Comparison of ENCODE assay signal across 7 mouse cellular contexts in the genomic region with DNA sequence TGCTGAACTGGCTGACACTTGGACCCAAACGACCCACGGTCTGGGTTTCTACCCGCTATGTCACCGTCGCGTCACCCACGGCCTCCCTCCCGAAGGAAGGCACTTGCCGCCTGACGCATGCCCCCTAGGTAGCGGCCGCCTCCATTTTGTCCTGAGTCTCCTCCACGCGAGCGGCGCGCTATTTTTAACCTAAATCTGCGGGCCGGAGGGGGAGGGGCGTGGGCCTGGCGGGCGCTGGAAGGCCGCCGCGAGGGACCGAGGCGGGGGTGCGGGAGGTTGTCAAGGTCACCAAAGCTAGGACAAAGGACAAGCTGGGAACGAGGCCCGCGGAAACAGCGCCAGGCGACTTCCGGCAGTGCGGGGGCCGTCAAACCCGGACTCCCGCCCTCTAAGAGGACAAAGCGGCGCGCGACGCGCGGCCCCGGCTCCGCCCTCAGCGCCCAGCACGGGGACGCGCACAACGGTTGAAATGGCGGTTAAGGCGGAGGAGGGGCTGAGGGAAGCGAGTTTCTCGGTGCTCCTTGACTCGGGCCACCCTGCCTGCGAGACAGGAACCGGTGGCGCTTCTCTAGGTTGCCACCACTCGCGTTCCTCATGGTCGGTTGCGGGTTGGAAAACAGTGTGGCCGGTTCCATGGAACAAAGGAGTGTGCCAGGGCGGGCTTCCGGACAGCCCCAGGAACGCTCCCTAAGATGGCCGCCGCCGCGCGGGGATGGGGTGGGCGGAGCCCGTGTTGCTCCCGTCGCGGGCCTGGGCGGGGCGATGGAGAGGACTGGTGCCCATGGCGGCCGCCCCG. TPM values are rescaled to one million over a fixed set of nuclear protein-coding genes. Genes with fewer than 3 reads are reported as not detected.
DNase-seq lines count a peak whose midpoint lies in the region; ATAC-seq lines count a peak whose summit lies in the region.

A gene (plus strand): TSS at position 742 of the 796 bp plus-strand sequence.

- ATAC-seq in granulocyte monocyte progenitor cell, adult 5-6 weeks (replicated peaks; ENCODE audit: poor library complexity, severe bottlenecking): peak; percentile 58
- peak; percentile 96 for ATAC-seq in limb, embryonic 11.5 days (ENCODE audit: insufficient number of reproducible peaks, low FRiP score, low TSS enrichment, low read depth)
- ATAC-seq in midbrain, embryonic 14.5 days (ENCODE audit: low FRiP score, low TSS enrichment): peak; percentile 96

- under 1% methylated on average over 83 of the region's 83 CpGs for WGBS in embryonic facial prominence, embryonic 10.5 days
- under 1% methylated on average over 82 of the region's 83 CpGs for WGBS in limb, embryonic 11.5 days
- under 1% methylated on average over 83 of the region's 83 CpGs for WGBS in midbrain, embryonic 14.5 days

- peak within 1 kb of the TSS; percentile 97 for H3K9ac ChIP-seq in limb, embryonic 11.5 days (ENCODE audit: low read length)
- peak within 1 kb of the TSS; percentile 94 for H3K9ac ChIP-seq in midbrain, embryonic 14.5 days (replicated peaks; ENCODE audit: low read length)

- H3K4me2 ChIP-seq in limb, embryonic 11.5 days (ENCODE audit: low read depth, severe bottlenecking): peak within 1 kb of the TSS; percentile 57
- H3K4me2 ChIP-seq in midbrain, embryonic 14.5 days (ENCODE audit: low read length): peak within 1 kb of the TSS; percentile 94

- peaks cover 34% of the 10 kb centered on the region for H3K4me1 ChIP-seq in embryonic facial prominence, embryonic 10.5 days
- H3K4me1 ChIP-seq in limb, embryonic 11.5 days (ENCODE audit: control insufficient read depth, insufficient read depth, low read length): peaks cover 7% of the 10 kb centered on the region; the same call in 1 of the 2 replicates
- peaks cover 32% of the 10 kb centered on the region for H3K4me1 ChIP-seq in midbrain, embryonic 14.5 days (ENCODE audit: control insufficient read depth, insufficient read depth, low read length)

- DNase-seq in adrenal gland, postnatal 10 days: peak; percentile 98
- DNase-seq in embryonic facial prominence, embryonic 10.5 days (ENCODE audit: low spot score): peak; percentile 97
- peak; percentile 99 for DNase-seq in kidney, adult 18-20 months
- DNase-seq in limb, embryonic 11.5 days (ENCODE audit: low spot score): peak; percentile 97
- peak; percentile 98 for DNase-seq in midbrain, embryonic 14.5 days
- DNase-seq in spleen, adult 18-20 months: peak; percentile 94 to 97

- peak within 1 kb of the TSS; percentile 71 for H3K4me3 ChIP-seq in embryonic facial prominence, embryonic 10.5 days
- H3K4me3 ChIP-seq in limb, embryonic 11.5 days (ENCODE audit: low read depth, low read length): peak within 1 kb of the TSS; percentile 45
- peak within 1 kb of the TSS; percentile 69 for H3K4me3 ChIP-seq in midbrain, embryonic 14.5 days (replicated peaks; ENCODE audit: low read depth, low read length)

- H3K27ac ChIP-seq in embryonic facial prominence, embryonic 10.5 days (replicated peaks): peak within 1 kb of the TSS; percentile 99
- H3K27ac ChIP-seq in limb, embryonic 11.5 days (replicated peaks; ENCODE audit: low read depth, low read length): peak within 1 kb of the TSS; percentile 99
- peak within 1 kb of the TSS; percentile 100 for H3K27ac ChIP-seq in midbrain, embryonic 14.5 days (replicated peaks; ENCODE audit: low read depth, low read length)

- H3K9me3 ChIP-seq in embryonic facial prominence, embryonic 10.5 days: no peaks in the 10 kb centered on the region
- no peaks in the 10 kb centered on the region for H3K9me3 ChIP-seq in limb, embryonic 11.5 days (ENCODE audit: control insufficient read depth, low read length)
- H3K9me3 ChIP-seq in midbrain, embryonic 14.5 days (ENCODE audit: control insufficient read depth, low read length): no peaks in the 10 kb centered on the region

- H3K27me3 ChIP-seq in embryonic facial prominence, embryonic 10.5 days (replicated peaks; ENCODE audit: low read depth, poor library complexity, severe bottlenecking): no peaks in the 10 kb centered on the region
- no peaks in the 10 kb centered on the region for H3K27me3 ChIP-seq in limb, embryonic 11.5 days (ENCODE audit: control insufficient read depth, insufficient read depth, low read length)
- H3K27me3 ChIP-seq in midbrain, embryonic 14.5 days (ENCODE audit: control insufficient read depth, insufficient read depth, low read length): no peaks in the 10 kb centered on the region

- peaks cover 36% of the 10 kb centered on the region for H3K36me3 ChIP-seq in embryonic facial prominence, embryonic 10.5 days (replicated peaks)
- peaks cover 11% of the 10 kb centered on the region; the same call in 1 of the 2 replicates for H3K36me3 ChIP-seq in limb, embryonic 11.5 days (ENCODE audit: control insufficient read depth, insufficient read depth, low read length)
- peaks cover 35% of the 10 kb centered on the region for H3K36me3 ChIP-seq in midbrain, embryonic 14.5 days (ENCODE audit: control insufficient read depth, insufficient read depth, low read length)

RNA-seq across cellular contexts. Expression of the gene that starts here (rescaled TPM):
- total RNA-seq in adrenal gland, postnatal 10 days (2021): 10 to 100 TPM; 78.7 to 88.8 TPM
- 72.9 and 76.9 TPM in 2 replicates for polyA plus RNA-seq in embryonic facial prominence, embryonic 10.5 days (2016; fragmentation: Nextera tagmentation; extraction: Ambion mirVana)
- 131 and 163 TPM in 2 replicates for total RNA-seq in granulocyte monocyte progenitor cell, adult 5-6 weeks (2014; fragmentation: Nextera tagmentation)
- total RNA-seq in granulocyte monocyte progenitor cell, adult 5-6 weeks (2017): 142 and 153 TPM in 2 replicates
- polyA plus RNA-seq in limb, embryonic 11.5 days (2014; fragmentation: Nextera tagmentation; extraction: Ambion mirVana): 106 and 110 TPM in 2 replicates
- polyA plus RNA-seq in midbrain, embryonic 14.5 days (2014; fragmentation: Nextera tagmentation; extraction: Ambion mirVana): 124 and 139 TPM in 2 replicates

Comparison
In these comparisons a context has a peak if more than half of its experiments do, and no peak if none do; other contexts are left out.
1. Peak in every context shown above with its lines: DNase-seq, ATAC-seq, H3K4me3 ChIP-seq and H3K27ac ChIP-seq.